Comparison of ENCODE assay signal across 8 mouse cellular contexts in the genomic region with DNA sequence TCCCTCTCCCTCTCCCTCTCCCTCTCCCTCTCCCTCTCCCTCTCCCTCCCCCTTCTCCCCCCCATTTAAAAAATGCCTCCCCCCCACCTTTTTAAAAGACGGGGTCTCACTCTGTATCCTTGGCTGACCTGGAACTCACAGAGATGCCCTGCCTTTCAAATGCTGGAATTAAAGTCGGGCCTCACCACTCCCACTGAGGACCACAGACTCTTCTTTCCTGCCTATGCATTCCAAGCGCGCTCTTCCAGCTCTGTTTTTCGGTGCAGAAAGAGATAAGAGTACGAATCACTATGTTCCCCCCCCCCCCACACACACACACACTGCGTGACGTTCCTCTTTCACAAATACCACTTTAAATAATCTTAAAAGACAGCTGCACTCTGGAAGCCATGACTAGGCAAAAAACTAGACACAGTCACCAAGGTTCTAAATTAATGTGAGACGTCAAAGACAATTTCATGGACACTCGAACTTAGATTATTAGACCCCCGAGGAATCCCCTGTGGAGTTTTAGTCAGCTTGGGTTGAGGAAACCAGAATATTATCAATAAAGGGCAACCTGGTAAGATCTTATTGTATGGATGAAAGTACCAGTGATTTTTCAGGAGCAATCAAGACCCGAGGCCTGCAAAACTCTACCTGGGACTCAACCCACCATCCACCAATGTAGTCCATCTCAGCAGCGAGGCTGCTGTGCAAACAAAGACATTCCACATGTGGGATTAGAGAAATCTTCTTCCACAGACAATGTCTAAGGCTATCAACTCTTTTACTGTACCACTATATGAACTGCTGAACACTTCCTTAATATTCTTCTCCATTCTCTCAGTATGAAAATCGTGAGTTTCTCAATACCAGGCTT. TPM values are rescaled to one million over a fixed set of nuclear protein-coding genes. Genes with fewer than 3 reads are reported as not detected.
DNase-seq lines count a peak whose midpoint lies in the region; ATAC-seq and TF ChIP-seq lines count a peak whose summit lies in the region.

No protein-coding gene starts in this region.

- WGBS in bone marrow, adult 2 months, result 2% methylated on average over 14 of the region's 14 CpGs
- WGBS in heart, postnatal 0 days, result 47% methylated on average over 14 of the region's 14 CpGs

- H3K4me2 ChIP-seq in heart, postnatal 0 days (ENCODE audit: low read depth, low read length), result peak overlapping the region; percentile 59; the same call in 1 of the 2 replicates

- H3K9ac ChIP-seq in heart, postnatal 0 days (replicated peaks; ENCODE audit: low read depth, low read length), result no peak overlapping the region

- no peaks in the 10 kb centered on the region for H3K9me3 ChIP-seq in heart, postnatal 0 days (replicated peaks; ENCODE audit: control insufficient read depth, low read length)

- no peak for DNase-seq in layer of hippocampus, adult 2 months (ENCODE audit: low spot score in 2 of 2)
- no peak for DNase-seq in layer of hippocampus, postnatal 36 days
- no peak for DNase-seq in heart, postnatal 0 days (ENCODE audit: low spot score)
- no peak for DNase-seq in cerebellum, adult 8-10 months
- DNase-seq in embryo, embryonic 9.5 days (ENCODE audit: extremely low spot score), result no peak

- no peak for TF ChIP-seq CTCF in layer of hippocampus, adult 2 months (conservative IDR thresholded peaks at IDR 0.05)
- TF ChIP-seq CTCF in bone marrow, adult 2 months (IDR thresholded peaks at IDR 0.05; ENCODE audit: control insufficient read depth, insufficient read depth, low read length), result no peak
- no peak for TF ChIP-seq CTCF in heart, postnatal 0 days (IDR thresholded peaks at IDR 0.05; ENCODE audit: low read depth)

- TF ChIP-seq EP300 in heart, postnatal 0 days (IDR thresholded peaks at IDR 0.05; ENCODE audit: low read depth), result no peak

- H3K27me3 ChIP-seq in heart, postnatal 0 days (ENCODE audit: control insufficient read depth, insufficient read depth, low read length), result no peaks in the 10 kb centered on the region

- peaks cover 2% of the 10 kb centered on the region; the same call in 1 of the 2 replicates for H3K4me1 ChIP-seq in bone marrow, adult 2 months (ENCODE audit: control insufficient read depth, insufficient read depth, low read length)
- peaks cover 12% of the 10 kb centered on the region for H3K4me1 ChIP-seq in heart, postnatal 0 days (ENCODE audit: control insufficient read depth, insufficient read depth)

- no peak for ATAC-seq in heart, postnatal 0 days (ENCODE audit: insufficient read depth, low read depth)
- peak; percentile 53 for ATAC-seq in megakaryocyte-erythroid progenitor cell, adult 5-6 weeks (replicated peaks; ENCODE audit: low FRiP score, low TSS enrichment, poor library complexity, severe bottlenecking)
- ATAC-seq in erythroid progenitor cell, adult 5-6 weeks (replicated peaks; ENCODE audit: low FRiP score, poor library complexity, severe bottlenecking), result no peak

- TF ChIP-seq POLR2A in bone marrow, adult 2 months (IDR thresholded peaks at IDR 0.05; ENCODE audit: borderline replicate concordance, control insufficient read depth, low read depth, low read length), result no peak

- no peak overlapping the region for H3K4me3 ChIP-seq in layer of hippocampus, adult 2 months
- peak overlapping the region; percentile 96 for H3K4me3 ChIP-seq in bone marrow, adult 2 months (replicated peaks; ENCODE audit: control insufficient read depth, low read depth, low read length)
- H3K4me3 ChIP-seq in heart, postnatal 0 days (ENCODE audit: low read depth, low read length), result peak overlapping the region; percentile 1; the same call in 1 of the 2 replicates

- H3K36me3 ChIP-seq in heart, postnatal 0 days (replicated peaks; ENCODE audit: control insufficient read depth, insufficient read depth, low read length), result no peaks in the 10 kb centered on the region

- peak overlapping the region; percentile 78 for H3K27ac ChIP-seq in layer of hippocampus, adult 2 months
- peak overlapping the region; percentile 99 for H3K27ac ChIP-seq in bone marrow, adult 2 months (ENCODE audit: control insufficient read depth, insufficient read depth, low read depth, low read length, poor library complexity)
- peak overlapping the region; percentile 90 for H3K27ac ChIP-seq in heart, postnatal 0 days (ENCODE audit: low read depth)

RNA-seq across cellular contexts. Expression of a gene that starts 2.1 kb away (rescaled TPM):
- 1 to 10 TPM; 8.5 to 9.4 TPM for total RNA-seq in layer of hippocampus, adult 2 months (2021)
- total RNA-seq in layer of hippocampus, postnatal 36 days (2021), result 10 to 100 TPM in 1 of 2 experiments, 1 to 10 TPM in 1; 8.9 to 10.2 TPM
- 251 and 531 TPM in 2 replicates for polyA plus RNA-seq in bone marrow, adult 2 months (2011; ENCODE audit: insufficient read depth, insufficient read length, low replicate concordance, missing spikeins)
- total RNA-seq in heart, postnatal 0 days (2014; rRNA removed; ENCODE audit: low replicate concordance), result 42.2 and 45.9 TPM in 2 replicates
- 56.7 and 58.8 TPM in 2 replicates for polyA plus RNA-seq in heart, postnatal 0 days (2015; fragmentation: Nextera tagmentation; extraction: Ambion mirVana)
- total RNA-seq in megakaryocyte-erythroid progenitor cell, adult 5-6 weeks (2014; fragmentation: Nextera tagmentation), result 207 and 252 TPM in 2 replicates
- total RNA-seq in megakaryocyte-erythroid progenitor cell, adult 5-6 weeks (2017), result 203 and 254 TPM in 2 replicates
- 616 and 634 TPM in 2 replicates for total RNA-seq in erythroid progenitor cell, adult 5-6 weeks (2015; ENCODE audit: low replicate concordance)
- 160 and 179 TPM in 2 replicates for total RNA-seq in erythroid progenitor cell, adult 5-6 weeks (2017; ENCODE audit: low replicate concordance)

RNA-seq across cellular contexts. Expression of a gene that starts 15.9 kb away (rescaled TPM):
- total RNA-seq in layer of hippocampus, adult 2 months (2021), result under 1 TPM; 0.44 to 0.61 TPM
- total RNA-seq in layer of hippocampus, postnatal 36 days (2021), result 1 to 10 TPM; 1.5 TPM
- polyA plus RNA-seq in bone marrow, adult 2 months (2011; ENCODE audit: insufficient read depth, insufficient read length, low replicate concordance, missing spikeins), result 0.27 and 0.42 TPM in 2 replicates
- 0.19 TPM in 1 of 2 replicates, not detected in the other for total RNA-seq in heart, postnatal 0 days (2014; rRNA removed; ENCODE audit: low replicate concordance)
- 0.04 and 0.25 TPM in 2 replicates for polyA plus RNA-seq in heart, postnatal 0 days (2015; fragmentation: Nextera tagmentation; extraction: Ambion mirVana)
- total RNA-seq in megakaryocyte-erythroid progenitor cell, adult 5-6 weeks (2014; fragmentation: Nextera tagmentation), result 3.1 TPM in 1 of 2 replicates, not detected in the other
- not detected in 2 replicates for total RNA-seq in megakaryocyte-erythroid progenitor cell, adult 5-6 weeks (2017)
- not detected in 2 replicates for total RNA-seq in erythroid progenitor cell, adult 5-6 weeks (2015; ENCODE audit: low replicate concordance)
- 0.51 TPM in 1 of 2 replicates, not detected in the other for total RNA-seq in erythroid progenitor cell, adult 5-6 weeks (2017; ENCODE audit: low replicate concordance)

RNA-seq across cellular contexts. Expression of a gene that starts 17.6 kb away (rescaled TPM):
- total RNA-seq in layer of hippocampus, adult 2 months (2021), result under 1 TPM; 0.26 to 0.52 TPM
- 1 to 10 TPM in 1 of 2 experiments, under 1 TPM in 1; 0.80 to 1.1 TPM for total RNA-seq in layer of hippocampus, postnatal 36 days (2021)
- 4.8 and 11.3 TPM in 2 replicates for polyA plus RNA-seq in bone marrow, adult 2 months (2011; ENCODE audit: insufficient read depth, insufficient read length, low replicate concordance, missing spikeins)
- total RNA-seq in heart, postnatal 0 days (2014; rRNA removed; ENCODE audit: low replicate concordance), result 1.7 TPM in 1 of 2 replicates, not detected in the other
- polyA plus RNA-seq in heart, postnatal 0 days (2015; fragmentation: Nextera tagmentation; extraction: Ambion mirVana), result 0.75 and 0.83 TPM in 2 replicates
- total RNA-seq in megakaryocyte-erythroid progenitor cell, adult 5-6 weeks (2014; fragmentation: Nextera tagmentation), result 1.6 and 2.3 TPM in 2 replicates
- not detected in 2 replicates for total RNA-seq in megakaryocyte-erythroid progenitor cell, adult 5-6 weeks (2017)
- not detected in 2 replicates for total RNA-seq in erythroid progenitor cell, adult 5-6 weeks (2015; ENCODE audit: low replicate concordance)
- not detected in 2 replicates for total RNA-seq in erythroid progenitor cell, adult 5-6 weeks (2017; ENCODE audit: low replicate concordance)
